Mouse (Mus musculus) CD4-positive, CD25-positive, alpha-beta regulatory T cell, adult 4 months (primary cell): ENCODE data around the gene Nudt3. TPM values are rescaled to one million over a fixed set of nuclear protein-coding genes. Genes with fewer than 3 reads are reported as not detected.

ENCODE experiments used
- ATAC-seq: one replicate; pipeline ENCODE4 v1.8.0; 2017
- polyA plus RNA-seq, 2 experiments: library from polyadenylated mRNA; unstranded; fragments of 100-300 nt; shearing (Covaris generic); gene quantifications; one replicate each; pipeline ENCODE4 v1.2.1; 2017

Nudt3 gene
- polyA plus RNA-seq, 2 experiments from 2014 or later, result 14.5 to 27.5 TPM

GRCm38 (mm10) chr17:27564391-27565162 lies 58.7 kb downstream of the Nudt3 start:
- ATAC-seq, result peak; percentile 8

- no peak for ATAC-seq
Measured at GRCm38 (mm10) chr17:27563771-27564244, 59.5 kb downstream of the Nudt3 start.

- no peak for ATAC-seq
Measured at GRCm38 (mm10) chr17:27561809-27562526, 61.3 kb downstream of the Nudt3 start.

- no peak for ATAC-seq
Measured at GRCm38 (mm10) chr17:27560926-27561480, 62.3 kb downstream of the Nudt3 start.

- ATAC-seq, result no peak
Measured at GRCm38 (mm10) chr17:27559596-27559995, 63.7 kb downstream of the Nudt3 start.

- no peak for ATAC-seq
Measured at GRCm38 (mm10) chr17:27558845-27559244, 64.5 kb downstream of the Nudt3 start.

GRCm38 (mm10) chr17:27557927-27558661 lies 65.2 kb downstream of the Nudt3 start:
- no peak for ATAC-seq

GRCm38 (mm10) chr17:27557181-27557926 lies 65.9 kb downstream of the Nudt3 start:
- peak; percentile 40 for ATAC-seq

- ATAC-seq, result peak; percentile 74
Measured at GRCm38 (mm10) chr17:27556315-27557011, 66.8 kb downstream of the Nudt3 start, which contains the start of gene Hmga1. Hmga1 (plus strand) TSS chr17:27556497.

GRCm38 (mm10) chr17:27555512-27556172 lies 67.7 kb downstream of the Nudt3 start:
- peak; percentile 34 for ATAC-seq

GRCm38 (mm10) chr17:27555075-27555511 lies 68.2 kb downstream of the Nudt3 start:
- no peak for ATAC-seq

- no peak for ATAC-seq
Measured at GRCm38 (mm10) chr17:27554062-27554960, 69.0 kb downstream of the Nudt3 start.

- ATAC-seq, result no peak
Measured at GRCm38 (mm10) chr17:27552215-27553201, 70.8 kb downstream of the Nudt3 start.

- no peak for ATAC-seq
Measured at GRCm38 (mm10) chr17:27551393-27551940, 71.8 kb downstream of the Nudt3 start.

GRCm38 (mm10) chr17:27549234-27549633 lies 74.1 kb downstream of the Nudt3 start:
- no peak for ATAC-seq

- no peak for ATAC-seq
Measured at GRCm38 (mm10) chr17:27547253-27547868, 75.9 kb downstream of the Nudt3 start.

GRCm38 (mm10) chr17:27546574-27547085 lies 76.7 kb downstream of the Nudt3 start:
- ATAC-seq, result no peak
